Mouse (Mus musculus) inflammation-experienced regulatory T-cells, adult 6 months (primary cell): ENCODE data around the gene Tmem126b. TPM values are rescaled to one million over a fixed set of nuclear protein-coding genes. Genes with fewer than 3 reads are reported as not detected.

ENCODE experiments used
- polyA plus RNA-seq, 3 experiments: library from polyadenylated mRNA; unstranded; fragments of 100-300 nt; shearing (Covaris generic); gene quantifications; one replicate each; pipeline ENCODE4 v1.2.1; 2017

Gene Tmem126b
- polyA plus RNA-seq, 3 experiments from 2014 or later, result 35.1 to 38.8 (median 35.9) TPM

Other genes starting within 250 kb of the Tmem126b start
- gene Ccdc83, start 210.2 kb downstream of the Tmem126b start, polyA plus RNA-seq, result under 1 TPM in 1 of 3 experiments, not detected in 2; 0.25 TPM
- 10 to 100 TPM; 20.2 to 37.1 (median 20.6) TPM for gene Sytl2, start 173.7 kb downstream of the Tmem126b start, polyA plus RNA-seq
- gene Ccdc89, start 49.4 kb downstream of the Tmem126b start, polyA plus RNA-seq, result not detected
- gene Crebzf, start 33.3 kb downstream of the Tmem126b start, polyA plus RNA-seq, result 10 to 100 TPM; 18.3 to 28.5 (median 27.7) TPM
- 100 to 1,000 TPM in 1 of 3 experiments, 10 to 100 TPM in 2; 72.3 to 107 (median 85.5) TPM for gene Tmem126a, start 18.8 kb downstream of the Tmem126b start, polyA plus RNA-seq
- gene Dlg2, start 671 bp upstream of the Tmem126b start, polyA plus RNA-seq, result 1 to 10 TPM in 2 of 3 experiments, under 1 TPM in 1; 0.83 to 3.5 (median 1.1) TPM